Mouse (Mus musculus) cortical plate, adult 2 months (tissue): ENCODE measurements around the gene Aunip.

Source experiments
- CTCF ChIP-seq: fragments of 200-500 bp; IDR thresholded peaks from 2 replicates; pipeline ENCODE4 v1.5.1; 2011; ENCODE audit warnings: mild to moderate bottlenecking, control low read depth, low read length; ENCODE audit not compliant: insufficient read depth; ENCODE audit errors: extremely low read depth
- POLR2A ChIP-seq: fragments of 200-500 bp; IDR thresholded peaks from 2 replicates; pipeline ENCODE4 v1.6.1; 2011; ENCODE audit warnings: mild to moderate bottlenecking, low read length, control low read depth; ENCODE audit not compliant: insufficient read depth; ENCODE audit errors: extremely low read depth

GRCm38 (mm10) chr4:134538997-134539580, 28.3 kb downstream of the Aunip start:
- TF ChIP-seq CTCF = no peak
- no peak for TF ChIP-seq POLR2A
